Mouse (Mus musculus) CD4-positive, CD25-positive, alpha-beta regulatory T cell, adult 2 months (primary cell): Measurements from ENCODE around the gene Dohh.
A peak's percentile ranks its signal among the peaks of the same experiment; 100 is the strongest.

Experiments used
- DNase-seq: peaks from one replicate; pipeline ENCODE4 v3.0.0-alpha.2; 2012; ENCODE audit warnings: low read depth, low spot score

Gene Dohh

GRCm38 (mm10) chr10:81429605-81430061 is 45.4 kb downstream of the Dohh start:
- peak; percentile 79 for DNase-seq

GRCm38 (mm10) chr10:81430141-81430830 is 46.1 kb downstream of the Dohh start:
- DNase-seq, result peak; percentile 89

GRCm38 (mm10) chr10:81430831-81431525 is 46.8 kb downstream of the Dohh start:
- DNase-seq, result peak; percentile 71

DNA sequence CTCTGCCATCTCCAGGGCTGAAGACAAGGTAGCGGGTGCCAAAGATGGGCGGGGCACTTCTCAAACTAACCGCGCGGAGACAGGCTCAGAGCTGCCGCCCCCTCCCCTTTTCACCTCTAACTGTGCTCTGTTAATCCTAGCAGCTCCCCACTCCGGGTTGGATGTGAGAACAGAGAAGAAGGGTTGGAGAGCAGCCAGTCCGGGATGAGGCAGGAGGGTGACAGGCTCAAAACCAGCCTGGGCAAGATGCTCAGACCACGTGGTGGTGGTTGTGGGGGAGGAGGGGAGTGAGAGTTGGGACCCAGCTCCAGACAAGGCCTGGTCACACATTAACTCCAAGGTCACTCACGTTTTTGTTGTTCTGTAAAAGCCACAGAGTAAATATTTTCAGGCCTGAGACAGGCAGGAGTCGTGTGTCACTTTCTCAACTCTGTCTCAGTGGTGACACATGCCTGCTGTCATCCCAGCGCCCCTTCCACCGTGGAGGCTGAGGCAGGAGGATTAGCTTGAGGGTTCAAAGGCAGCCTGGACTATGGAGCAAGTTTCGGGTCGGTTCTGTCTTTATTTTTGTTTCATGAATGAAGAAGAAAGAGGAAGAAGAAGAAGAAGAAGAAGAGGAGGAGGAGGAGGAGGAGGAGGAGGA is 47.4 kb downstream of the Dohh start:
- peak; percentile 63 for DNase-seq

DNA sequence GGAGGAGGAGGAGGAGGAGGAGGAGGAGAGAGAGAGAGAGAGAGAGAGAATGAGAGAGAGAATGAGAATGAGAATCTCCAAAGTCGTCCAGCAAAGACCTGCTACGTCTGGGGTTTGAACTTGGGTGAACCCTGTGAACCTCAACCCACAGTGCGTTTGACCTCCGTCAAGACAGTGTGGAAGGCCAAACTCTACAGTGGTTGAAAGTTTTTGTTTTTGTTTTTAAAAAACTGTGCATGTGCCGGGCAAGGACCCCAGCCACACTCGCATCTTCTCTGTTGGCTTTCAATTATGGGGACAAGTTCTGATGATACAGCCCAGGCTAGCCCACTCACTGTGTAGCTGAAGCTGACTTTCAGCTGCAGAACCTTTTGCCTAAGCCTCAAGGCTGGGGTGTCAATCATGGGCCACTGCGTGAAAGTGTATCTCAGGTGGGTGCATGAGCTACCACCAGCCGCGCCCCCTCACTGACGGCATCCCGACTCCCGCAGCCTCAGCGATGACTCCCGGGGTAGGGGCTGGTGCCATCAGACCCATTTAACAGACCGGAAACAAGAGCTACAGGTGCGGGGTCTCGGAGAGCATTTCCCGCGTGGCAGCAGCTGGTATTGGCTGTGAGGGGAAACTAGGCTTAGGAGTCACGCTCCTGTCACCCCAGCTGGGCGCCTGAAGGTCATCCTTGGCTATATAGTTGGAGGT is 48.1 kb downstream of the Dohh start:
- no peak for DNase-seq

DNA sequence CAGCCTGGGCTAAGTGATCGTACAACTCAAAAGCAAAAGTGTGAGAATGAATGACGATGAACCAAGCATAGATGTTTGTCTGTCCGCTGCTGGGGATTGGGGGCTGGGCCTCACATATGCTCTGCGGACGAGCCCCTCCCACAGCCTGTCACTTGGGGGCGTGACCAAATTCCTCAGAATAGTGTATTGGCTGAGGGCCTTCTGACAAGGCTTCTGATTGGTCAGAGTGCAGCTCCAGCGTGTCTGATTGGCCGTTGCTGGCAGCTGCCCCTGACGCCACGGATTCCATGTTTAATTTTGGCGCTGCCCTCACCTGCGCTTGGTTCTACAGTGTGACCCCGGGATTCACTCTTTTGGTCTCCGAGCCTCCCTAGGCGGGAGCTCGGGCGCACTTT is 48.6 kb downstream of the Dohh start:
- peak; percentile 97 for DNase-seq

DNA sequence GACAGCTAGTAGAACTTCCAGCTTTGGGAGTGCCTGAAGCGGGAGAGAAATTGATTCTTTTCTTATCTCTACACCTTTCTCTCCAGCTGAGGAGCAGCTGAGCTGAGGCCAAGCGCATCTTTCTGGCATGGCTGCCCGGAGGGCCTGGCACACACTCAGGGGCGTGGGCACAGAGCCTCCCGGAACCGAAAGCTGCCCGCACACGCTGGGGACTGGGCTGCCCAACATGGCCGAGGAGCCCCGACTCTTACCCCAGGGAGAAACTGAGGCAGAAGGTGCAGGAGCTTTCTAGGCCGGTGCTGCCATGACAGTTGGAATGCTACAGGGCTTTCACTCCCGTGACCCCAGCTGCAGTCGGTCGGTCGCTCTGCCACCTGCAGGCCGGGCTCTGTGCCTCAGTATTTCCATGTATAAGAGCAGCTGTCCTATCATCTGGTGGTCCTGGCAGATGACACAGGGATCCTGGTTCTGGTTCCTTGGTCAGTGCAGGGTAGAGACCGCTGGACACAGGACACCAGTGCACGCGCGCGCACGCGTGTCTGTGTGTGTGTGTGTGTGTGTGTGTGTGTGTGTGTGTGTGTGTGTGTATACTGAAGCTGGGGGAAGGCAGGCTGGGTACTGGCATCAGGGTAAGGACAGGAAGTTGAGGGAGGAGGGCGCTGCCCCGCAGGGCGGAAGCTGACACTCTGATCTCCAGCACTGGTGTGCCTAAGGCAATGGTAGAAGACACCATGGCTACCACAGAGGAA is 49.5 kb downstream of the Dohh start:
- DNase-seq, result peak; percentile 83

GRCm38 (mm10) chr10:81434361-81435263 is 50.4 kb downstream of the Dohh start:
- DNase-seq, result peak; percentile 56

DNA sequence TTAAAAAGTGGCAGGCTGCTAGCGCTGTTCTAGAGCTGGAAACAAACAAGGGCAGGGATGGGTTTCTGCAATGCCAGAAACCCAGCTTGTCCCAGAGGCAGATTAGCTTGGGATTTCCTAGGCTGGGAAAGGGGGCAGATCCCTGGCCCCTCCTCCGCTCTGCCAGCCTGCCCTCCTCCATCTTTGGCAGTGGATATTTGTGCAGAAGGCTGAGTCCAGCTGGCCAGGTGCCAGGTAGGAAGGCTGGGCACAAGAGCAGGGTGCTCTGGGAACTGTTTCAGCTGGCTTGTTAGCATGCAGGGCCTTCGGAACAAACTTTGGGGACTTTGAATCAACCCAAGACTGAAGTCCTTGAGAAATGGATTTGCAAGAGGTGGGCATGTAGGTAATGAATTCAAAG is 51.2 kb downstream of the Dohh start:
- no peak for DNase-seq
